ENCODE assay signal across 8 mouse cellular contexts in the genomic region with DNA sequence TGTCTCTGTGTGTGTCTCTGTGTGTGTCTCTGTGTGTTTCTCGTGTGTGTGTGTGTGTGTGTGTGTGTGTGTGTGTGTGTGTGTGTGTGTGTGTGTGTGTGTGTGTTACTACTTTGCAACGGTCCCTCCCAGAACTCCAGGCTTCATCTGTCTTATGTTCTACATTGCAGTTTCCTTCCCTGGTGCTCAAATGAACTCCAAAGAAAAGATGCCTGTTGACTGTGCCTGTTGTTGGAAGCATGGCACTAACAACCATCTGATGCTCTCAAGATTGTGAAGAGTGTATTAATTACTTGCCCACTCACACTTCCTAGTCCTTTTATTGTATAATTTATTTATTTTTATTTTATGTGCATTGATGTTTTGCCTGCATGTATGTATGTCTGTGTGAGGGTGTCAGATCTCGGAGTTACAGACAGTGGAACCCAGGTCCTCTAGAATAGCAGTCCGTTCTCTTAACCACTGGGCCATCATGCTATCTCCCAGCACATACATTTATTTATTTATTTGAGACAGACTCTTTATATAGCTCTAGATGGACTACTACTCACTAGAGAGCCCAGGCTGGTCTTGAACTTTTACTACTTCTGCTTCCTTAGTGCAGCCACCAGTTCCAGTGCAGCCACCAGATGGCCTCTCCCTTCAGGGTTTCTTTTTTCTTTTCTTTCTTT. TPM values are rescaled to one million over a fixed set of nuclear protein-coding genes. Genes with fewer than 3 reads are reported as not detected.
DNase-seq lines count a peak whose midpoint lies in the region; ATAC-seq and TF ChIP-seq lines count a peak whose summit lies in the region.

No protein-coding gene starts in this region.

- WGBS in spleen, adult 2 months = 52% methylated on average over 4 of the region's 4 CpGs
- 60% methylated on average over 3 of the region's 4 CpGs for WGBS in liver, embryonic 12.5 days (ENCODE audit: insufficient replicate concordance)
- 49% methylated on average over 4 of the region's 4 CpGs for WGBS in stomach, postnatal 0 days

- no peak for TF ChIP-seq CTCF in spleen, adult 2 months (IDR thresholded peaks at IDR 0.05; ENCODE audit: extremely low read depth, insufficient read depth, insufficient read length, insufficient replicate concordance)
- TF ChIP-seq CTCF in stomach, postnatal 0 days (IDR thresholded peaks at IDR 0.05; ENCODE audit: low read depth) = no peak

- peak overlapping the region; percentile 70 for H3K4me3 ChIP-seq in spleen, adult 2 months (ENCODE audit: extremely low read depth, insufficient read depth, insufficient read length)
- H3K4me3 ChIP-seq in liver, embryonic 12.5 days = peak overlapping the region; percentile 91
- H3K4me3 ChIP-seq in stomach, postnatal 0 days (ENCODE audit: low read depth, low read length) = peak overlapping the region; percentile 87

- peak overlapping the region; percentile 91 for H3K9ac ChIP-seq in liver, embryonic 12.5 days
- H3K9ac ChIP-seq in stomach, postnatal 0 days (ENCODE audit: low read length) = no peak overlapping the region

- H3K4me2 ChIP-seq in liver, embryonic 12.5 days = peak overlapping the region; percentile 79
- peak overlapping the region; percentile 72 for H3K4me2 ChIP-seq in stomach, postnatal 0 days (replicated peaks; ENCODE audit: low read depth)

- DNase-seq in cerebellum, adult 8-10 months = no peak
- DNase-seq in spleen, adult 2 months (ENCODE audit: low read depth in 1 of 2, low spot score in 2 of 2) = no peak
- no peak for DNase-seq in spleen, postnatal 10 days (ENCODE audit: low spot score in 2 of 2)
- no peak for DNase-seq in stomach, postnatal 0 days (ENCODE audit: low spot score)
- no peak for DNase-seq in urinary bladder, adult 18-20 months (ENCODE audit: low spot score in 2 of 2)

- H3K4me1 ChIP-seq in spleen, adult 2 months (ENCODE audit: control insufficient read depth, insufficient read depth, insufficient read length) = no peaks in the 10 kb centered on the region
- peaks cover 21% of the 10 kb centered on the region for H3K4me1 ChIP-seq in liver, embryonic 12.5 days
- H3K4me1 ChIP-seq in stomach, postnatal 0 days (replicated peaks; ENCODE audit: control insufficient read depth, insufficient read depth) = peaks cover 5% of the 10 kb centered on the region

- H3K27ac ChIP-seq in spleen, adult 2 months (ENCODE audit: insufficient read depth, low read length) = no peak overlapping the region
- H3K27ac ChIP-seq in liver, embryonic 12.5 days = 0 out of 2 replicates have a peak overlapping the region, but pooled peaks have one; percentile 81
- H3K27ac ChIP-seq in stomach, postnatal 0 days (replicated peaks) = no peak overlapping the region

- no peak for TF ChIP-seq POLR2A in spleen, adult 2 months (IDR thresholded peaks at IDR 0.05; ENCODE audit: low read depth, low read length)

- H3K27me3 ChIP-seq in spleen, adult 2 months (ENCODE audit: control insufficient read depth, insufficient read depth, low read length) = no peaks in the 10 kb centered on the region
- H3K27me3 ChIP-seq in liver, embryonic 12.5 days (replicated peaks) = no peaks in the 10 kb centered on the region
- no peaks in the 10 kb centered on the region for H3K27me3 ChIP-seq in stomach, postnatal 0 days (ENCODE audit: control insufficient read depth, insufficient read depth, low read length)

- ATAC-seq in cerebellum, adult (ENCODE audit: insufficient number of reproducible peaks, low FRiP score, low TSS enrichment) = peak; percentile 29; the same call in 1 of the 2 replicates
- no peak; the same call in 1 of the 2 replicates for ATAC-seq in liver, embryonic 12.5 days
- ATAC-seq in stomach, postnatal 0 days (ENCODE audit: low FRiP score, low TSS enrichment) = peak; percentile 32
- no peak for ATAC-seq in activated CD4-positive, CD25-positive, alpha-beta regulatory T cell, adult 4 months

- H3K9me3 ChIP-seq in liver, embryonic 12.5 days (replicated peaks) = no peaks in the 10 kb centered on the region
- no peaks in the 10 kb centered on the region for H3K9me3 ChIP-seq in stomach, postnatal 0 days (ENCODE audit: control insufficient read depth, low read length)

- H3K36me3 ChIP-seq in spleen, adult 2 months (ENCODE audit: control insufficient read depth, insufficient read depth, low read length) = no peaks in the 10 kb centered on the region
- peaks cover 3% of the 10 kb centered on the region; the same call in 1 of the 2 replicates for H3K36me3 ChIP-seq in liver, embryonic 12.5 days
- no peaks in the 10 kb centered on the region for H3K36me3 ChIP-seq in stomach, postnatal 0 days (ENCODE audit: control insufficient read depth, insufficient read depth, low read length)

- TF ChIP-seq EP300 in stomach, postnatal 0 days (optimal IDR thresholded peaks at IDR 0.05) = no peak

RNA-seq across cellular contexts. Expression of a gene that starts 0.5 kb away (rescaled TPM):
- polyA plus RNA-seq in spleen, adult 2 months (2012; rRNA removed) = 2.7 and 3.0 TPM in 2 replicates
- polyA plus RNA-seq in liver, embryonic 12.5 days (2016; fragmentation: Nextera tagmentation; extraction: Ambion mirVana) = 21.9 and 23.5 TPM in 2 replicates
- 7.7 and 8.3 TPM in 2 replicates for polyA plus RNA-seq in stomach, postnatal 0 days (2015; fragmentation: Nextera tagmentation; extraction: Ambion mirVana)
- 10 to 100 TPM; 30.6 to 31.5 TPM for polyA plus RNA-seq in activated CD4-positive, CD25-positive, alpha-beta regulatory T cell, adult 4 months (2017; shearing (Covaris generic))

Comparison
In these comparisons a context has a peak if more than half of its experiments do, and no peak if none do; other contexts are left out.
1. ATAC-seq: peak in cerebellum, adult (single experiment) and stomach, postnatal 0 days (single experiment); none in liver, embryonic 12.5 days (single experiment) and activated CD4-positive, CD25-positive, alpha-beta regulatory T cell, adult 4 months (single experiment).
2. Peak in every context shown above with its lines, with median percentiles within 50 percentile points of each other: H3K4me3 ChIP-seq.